ENCODE assay signal across 8 mouse cellular contexts in the genomic region with DNA sequence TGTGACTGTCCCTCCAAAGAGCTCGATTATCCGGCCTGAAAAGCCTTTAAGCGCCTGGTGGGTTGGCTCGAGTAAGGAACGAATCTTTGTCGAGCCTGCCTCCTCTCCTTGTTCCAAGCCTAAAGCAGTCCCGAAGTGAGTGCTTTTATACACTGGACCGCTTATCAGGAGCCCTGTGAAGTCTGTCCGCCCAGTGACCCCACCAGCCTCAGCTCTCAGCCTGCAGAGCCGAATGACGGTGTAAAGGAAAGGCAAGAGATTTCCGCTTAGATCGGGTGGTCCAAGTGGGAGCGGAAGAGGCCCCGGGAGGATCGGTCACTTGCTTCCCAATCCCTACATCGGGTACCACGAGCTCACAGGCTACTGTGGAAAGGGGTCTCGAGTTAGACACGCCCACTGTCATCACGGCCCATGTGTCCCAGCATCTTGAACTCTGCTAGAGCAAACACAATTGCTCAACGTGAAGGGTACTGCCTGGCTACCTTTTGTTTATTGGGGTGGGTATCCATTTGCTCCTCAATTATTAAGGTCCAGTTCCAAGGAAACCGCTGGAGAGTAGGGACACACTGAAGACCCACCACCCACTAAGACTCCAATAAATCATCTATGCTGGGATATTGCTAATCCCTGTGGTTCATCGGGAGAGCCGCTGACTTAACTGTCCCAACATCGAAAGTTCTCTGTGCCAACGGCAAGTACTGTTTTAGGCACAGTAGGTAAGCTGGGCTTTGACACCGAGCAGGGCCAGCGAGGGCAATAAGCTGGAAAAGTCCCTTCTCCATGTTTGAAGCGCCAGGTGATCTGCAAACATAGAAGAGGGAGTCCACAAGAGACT. TPM values are rescaled to one million over a fixed set of nuclear protein-coding genes. Genes with fewer than 3 reads are reported as not detected.
A peak's percentile ranks its signal among the peaks of the same experiment; 100 is the strongest.
DNase-seq lines count a peak whose midpoint lies in the region; ATAC-seq and TF ChIP-seq lines count a peak whose summit lies in the region.

No protein-coding gene starts in this region.

- TF ChIP-seq CTCF in bone marrow macrophage, adult 2 months (IDR thresholded peaks at IDR 0.05; ENCODE audit: low read depth, low read length), result no peak

- 0 out of 2 replicates have a peak, but pooled peaks have one; percentile 17 for ATAC-seq in heart, embryonic 12.5 days (ENCODE audit: insufficient number of reproducible peaks, low FRiP score)
- ATAC-seq in midbrain, embryonic 12.5 days (ENCODE audit: low FRiP score, low read depth), result no peak

- peaks cover 25% of the 10 kb centered on the region for H3K4me1 ChIP-seq in bone marrow macrophage, adult 2 months (ENCODE audit: control insufficient read depth, insufficient read depth, low read length)
- H3K4me1 ChIP-seq in heart, embryonic 12.5 days (replicated peaks), result peaks cover 51% of the 10 kb centered on the region
- peaks cover 49% of the 10 kb centered on the region for H3K4me1 ChIP-seq in midbrain, embryonic 12.5 days

- no peak for TF ChIP-seq POLR2A in bone marrow macrophage, adult 2 months (IDR thresholded peaks at IDR 0.05; ENCODE audit: borderline replicate concordance, low read depth, low read length)

- no peaks in the 10 kb centered on the region for H3K27me3 ChIP-seq in heart, embryonic 12.5 days (replicated peaks)
- peaks cover 9% of the 10 kb centered on the region; the same call in 1 of the 2 replicates for H3K27me3 ChIP-seq in midbrain, embryonic 12.5 days

- H3K27ac ChIP-seq in bone marrow macrophage, adult 2 months (ENCODE audit: insufficient read depth, low read depth, low read length), result no peak overlapping the region; the same call in 1 of the 2 replicates
- H3K27ac ChIP-seq in heart, embryonic 12.5 days (ENCODE audit: poor library complexity, severe bottlenecking), result peak overlapping the region; percentile 99
- H3K27ac ChIP-seq in midbrain, embryonic 12.5 days (replicated peaks), result peak overlapping the region; percentile 99

- H3K4me2 ChIP-seq in heart, embryonic 12.5 days, result peak overlapping the region; percentile 92
- H3K4me2 ChIP-seq in midbrain, embryonic 12.5 days (replicated peaks), result peak overlapping the region; percentile 86

- H3K9me3 ChIP-seq in heart, embryonic 12.5 days (replicated peaks), result no peaks in the 10 kb centered on the region
- H3K9me3 ChIP-seq in midbrain, embryonic 12.5 days, result no peaks in the 10 kb centered on the region

- peaks cover 14% of the 10 kb centered on the region; the same call in 1 of the 2 replicates for H3K36me3 ChIP-seq in heart, embryonic 12.5 days
- peaks cover 3% of the 10 kb centered on the region for H3K36me3 ChIP-seq in midbrain, embryonic 12.5 days

- intact Hi-C loops in heart, postnatal 25 days (cut with DNase I), result loop anchor here (5.0 kb wide), 1 partner anchor 41 kb away; the partner anchor contains the start of gene Pip4k2b

- DNase-seq in heart, adult 11 months, result peak; percentile 96
- no peak for DNase-seq in heart, postnatal 25 days (ENCODE audit: low spot score)
- DNase-seq in kidney, postnatal 36 days, result peak; percentile 22 to 47
- DNase-seq in layer of hippocampus, postnatal 14 days (ENCODE audit: low spot score in 2 of 2), result no peak
- no peak for DNase-seq in layer of hippocampus, adult 9-10 months (ENCODE audit: low spot score)

- 19% methylated on average over 30 of the region's 30 CpGs for WGBS in heart, embryonic 12.5 days
- 19% methylated on average over 30 of the region's 30 CpGs for WGBS in midbrain, embryonic 12.5 days

- H3K9ac ChIP-seq in heart, embryonic 12.5 days, result peak overlapping the region; percentile 85
- peak overlapping the region; percentile 90 for H3K9ac ChIP-seq in midbrain, embryonic 12.5 days (replicated peaks)

- peak overlapping the region; percentile 64 for H3K4me3 ChIP-seq in bone marrow macrophage, adult 2 months (ENCODE audit: insufficient read depth, low read length)
- peak overlapping the region; percentile 75 for H3K4me3 ChIP-seq in heart, embryonic 12.5 days
- H3K4me3 ChIP-seq in midbrain, embryonic 12.5 days, result peak overlapping the region; percentile 88

RNA-seq across cellular contexts. Expression of gene Pcgf2, which starts 0.7 kb away (rescaled TPM):
- total RNA-seq in heart, postnatal 25 days (2021), result 1 to 10 TPM; 6.2 to 6.4 TPM
- polyA plus RNA-seq in bone marrow macrophage, adult 2 months (2012; ENCODE audit: insufficient read depth, insufficient read length, missing spikeins), result 12.3 and 13.6 TPM in 2 replicates
- polyA plus RNA-seq in heart, embryonic 12.5 days (2016; fragmentation: Nextera tagmentation; extraction: Ambion mirVana), result 11.0 and 12.3 TPM in 2 replicates
- 16.5 and 20.0 TPM in 2 replicates for polyA plus RNA-seq in midbrain, embryonic 12.5 days (2016; fragmentation: Nextera tagmentation; extraction: Ambion mirVana)
- 10 to 100 TPM; 29.9 to 32.7 TPM for total RNA-seq in layer of hippocampus, postnatal 14 days (2021)

RNA-seq across cellular contexts. Expression of gene Psmb3, which starts 2.2 kb away (rescaled TPM):
- total RNA-seq in heart, postnatal 25 days (2021), result 100 to 1,000 TPM; 150 to 151 TPM
- polyA plus RNA-seq in bone marrow macrophage, adult 2 months (2012; ENCODE audit: insufficient read depth, insufficient read length, missing spikeins), result 125 and 142 TPM in 2 replicates
- polyA plus RNA-seq in heart, embryonic 12.5 days (2016; fragmentation: Nextera tagmentation; extraction: Ambion mirVana), result 342 and 374 TPM in 2 replicates
- polyA plus RNA-seq in midbrain, embryonic 12.5 days (2016; fragmentation: Nextera tagmentation; extraction: Ambion mirVana), result 450 and 456 TPM in 2 replicates
- total RNA-seq in layer of hippocampus, postnatal 14 days (2021), result 100 to 1,000 TPM; 140 to 149 TPM

RNA-seq across cellular contexts. Expression of gene Cisd3, which starts 15.3 kb away (rescaled TPM):
- total RNA-seq in heart, postnatal 25 days (2021), result 100 to 1,000 TPM; 145 to 155 TPM
- polyA plus RNA-seq in bone marrow macrophage, adult 2 months (2012; ENCODE audit: insufficient read depth, insufficient read length, missing spikeins), result 45.2 and 50.2 TPM in 2 replicates
- polyA plus RNA-seq in heart, embryonic 12.5 days (2016; fragmentation: Nextera tagmentation; extraction: Ambion mirVana), result 40.5 and 44.8 TPM in 2 replicates
- polyA plus RNA-seq in midbrain, embryonic 12.5 days (2016; fragmentation: Nextera tagmentation; extraction: Ambion mirVana), result 12.4 and 13.5 TPM in 2 replicates
- total RNA-seq in layer of hippocampus, postnatal 14 days (2021), result 10 to 100 TPM; 47.1 to 50.2 TPM

RNA-seq across cellular contexts. Expression of gene Mllt6, which starts 37.7 kb away (rescaled TPM):
- total RNA-seq in heart, postnatal 25 days (2021), result 10 to 100 TPM; 59.8 to 63.3 TPM
- polyA plus RNA-seq in bone marrow macrophage, adult 2 months (2012; ENCODE audit: insufficient read depth, insufficient read length, missing spikeins), result 40.4 and 48.7 TPM in 2 replicates
- polyA plus RNA-seq in heart, embryonic 12.5 days (2016; fragmentation: Nextera tagmentation; extraction: Ambion mirVana), result 1.8 and 2.2 TPM in 2 replicates
- polyA plus RNA-seq in midbrain, embryonic 12.5 days (2016; fragmentation: Nextera tagmentation; extraction: Ambion mirVana), result 3.0 and 3.2 TPM in 2 replicates
- total RNA-seq in layer of hippocampus, postnatal 14 days (2021), result 10 to 100 TPM; 72.8 to 83.8 TPM

RNA-seq across cellular contexts. Expression of gene Pip4k2b, which starts 43.5 kb away (rescaled TPM):
- total RNA-seq in heart, postnatal 25 days (2021), result 10 to 100 TPM; 20.2 to 21.1 TPM
- polyA plus RNA-seq in bone marrow macrophage, adult 2 months (2012; ENCODE audit: insufficient read depth, insufficient read length, missing spikeins), result 25.3 and 26.0 TPM in 2 replicates
- polyA plus RNA-seq in heart, embryonic 12.5 days (2016; fragmentation: Nextera tagmentation; extraction: Ambion mirVana), result 1.3 and 1.4 TPM in 2 replicates
- 2.7 and 3.3 TPM in 2 replicates for polyA plus RNA-seq in midbrain, embryonic 12.5 days (2016; fragmentation: Nextera tagmentation; extraction: Ambion mirVana)
- 100 to 1,000 TPM; 115 to 118 TPM for total RNA-seq in layer of hippocampus, postnatal 14 days (2021)

Comparison
In these comparisons a context has a peak if more than half of its experiments do, and no peak if none do; other contexts are left out.
1. DNase-seq: peak in heart, adult 11 months (single experiment) and kidney, postnatal 36 days (2 of 2); none in heart, postnatal 25 days (single experiment), layer of hippocampus, postnatal 14 days (0 of 2) and layer of hippocampus, adult 9-10 months (single experiment).
2. Peak in every context shown above with its lines, with median percentiles within 50 percentile points of each other: H3K4me3 ChIP-seq.